Mouse (Mus musculus) urinary bladder, postnatal 14 days (tissue): ENCODE results near the gene Gdf5.
A peak's percentile ranks its signal among the peaks of the same experiment; 100 is the strongest.
"Not testable (repeated sequence)": the region's sequence is repeated elsewhere in the genome, so short reads cannot be mapped to it uniquely, and the experiment has no call there.

ENCODE experiments used
- DNase-seq: peaks from one replicate; pipeline ENCODE4 v3.0.0; 2021; ENCODE audit warnings: low spot score

Gene Gdf5

GRCm38 (mm10) chr2:155940681-155941080 is 4.5 kb downstream of the Gdf5 start, which contains the start of gene Gm15557:
Gene Gm15557, plus strand, starts transcription at chr2:155940728.
- no peak for DNase-seq

GRCm38 (mm10) chr2:155939897-155940529 is 5.2 kb downstream of the Gdf5 start:
- no peak for DNase-seq

DNA sequence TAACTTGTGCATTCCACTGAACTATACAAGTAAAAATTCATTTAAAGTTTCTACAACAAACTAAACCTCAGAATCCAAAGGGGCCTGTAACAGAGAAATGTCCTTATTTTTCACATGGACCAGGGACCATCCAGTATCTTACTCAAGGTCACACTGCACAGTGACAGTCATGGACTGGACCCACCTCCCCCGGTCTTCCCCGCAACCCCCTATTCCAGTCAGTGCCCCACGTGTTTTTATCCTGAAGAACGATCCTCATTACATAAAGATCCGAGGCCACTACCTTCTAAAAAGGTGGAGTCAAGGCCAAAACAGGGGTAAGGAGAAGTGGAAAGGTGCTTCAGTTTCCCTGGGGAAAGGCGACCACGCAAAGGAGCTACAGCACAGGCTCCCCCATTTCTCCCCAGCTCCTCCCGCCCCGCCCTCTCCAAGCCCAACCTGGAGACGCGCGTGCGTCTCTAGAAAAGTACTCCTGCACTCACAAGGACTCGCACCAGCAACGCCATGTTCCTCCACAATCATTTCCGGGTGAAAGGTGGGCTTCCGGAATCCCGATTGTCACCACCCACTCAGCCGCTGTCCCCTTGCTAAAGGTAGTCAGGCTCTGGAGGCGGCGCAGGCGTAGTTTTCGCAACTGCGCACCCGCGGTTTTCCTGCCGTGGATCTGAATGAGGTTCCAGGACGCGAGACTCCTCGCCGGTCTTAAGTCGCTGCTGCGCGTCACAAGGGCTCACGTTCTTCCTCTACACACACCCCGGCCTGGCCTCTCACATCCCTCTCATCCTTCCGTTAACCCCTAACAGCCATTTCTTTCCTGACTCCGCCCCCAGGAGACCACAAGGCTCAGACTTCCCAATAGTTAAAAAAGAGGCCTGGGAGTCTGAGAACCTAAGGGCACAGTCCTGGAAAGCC is 15.4 kb downstream of the Gdf5 start, which contains the start of gene Uqcc1:
Gene Uqcc1 (minus strand): TSS at position 780 of the 912 bp plus-strand sequence.
- DNase-seq, result peak; percentile 93

- no peak for DNase-seq
Observed at GRCm38 (mm10) chr2:155928711-155929345, 16.3 kb downstream of the Gdf5 start.

DNA sequence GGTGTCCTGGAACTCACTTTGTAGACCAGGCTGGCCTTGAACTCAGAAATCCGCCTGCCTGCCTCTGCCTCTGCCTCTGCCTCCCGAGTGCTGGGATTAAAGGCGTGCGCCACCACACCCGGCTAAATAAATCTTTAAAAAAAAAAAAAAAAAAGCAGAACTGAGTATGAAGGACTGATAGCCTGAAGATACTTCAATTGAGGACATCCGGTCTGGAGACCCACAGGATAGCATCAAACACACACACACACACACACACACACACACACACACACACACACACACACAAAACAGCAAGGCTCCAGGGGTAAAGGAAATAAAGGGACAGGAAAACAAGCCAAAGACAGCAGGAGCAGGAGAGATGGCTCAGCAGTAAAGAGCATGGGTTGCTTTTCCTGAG is 20.0 kb downstream of the Gdf5 start:
- not testable (repeated sequence) for DNase-seq

- no peak for DNase-seq
Observed at GRCm38 (mm10) chr2:155923143-155923542, 22.0 kb downstream of the Gdf5 start.

- DNase-seq, result no peak
Observed at GRCm38 (mm10) chr2:155914684-155915083, 30.5 kb downstream of the Gdf5 start.

GRCm38 (mm10) chr2:155903632-155904008 is 41.5 kb downstream of the Gdf5 start:
- no peak for DNase-seq

GRCm38 (mm10) chr2:155902989-155903631 is 42.1 kb downstream of the Gdf5 start:
- DNase-seq, result no peak

DNA sequence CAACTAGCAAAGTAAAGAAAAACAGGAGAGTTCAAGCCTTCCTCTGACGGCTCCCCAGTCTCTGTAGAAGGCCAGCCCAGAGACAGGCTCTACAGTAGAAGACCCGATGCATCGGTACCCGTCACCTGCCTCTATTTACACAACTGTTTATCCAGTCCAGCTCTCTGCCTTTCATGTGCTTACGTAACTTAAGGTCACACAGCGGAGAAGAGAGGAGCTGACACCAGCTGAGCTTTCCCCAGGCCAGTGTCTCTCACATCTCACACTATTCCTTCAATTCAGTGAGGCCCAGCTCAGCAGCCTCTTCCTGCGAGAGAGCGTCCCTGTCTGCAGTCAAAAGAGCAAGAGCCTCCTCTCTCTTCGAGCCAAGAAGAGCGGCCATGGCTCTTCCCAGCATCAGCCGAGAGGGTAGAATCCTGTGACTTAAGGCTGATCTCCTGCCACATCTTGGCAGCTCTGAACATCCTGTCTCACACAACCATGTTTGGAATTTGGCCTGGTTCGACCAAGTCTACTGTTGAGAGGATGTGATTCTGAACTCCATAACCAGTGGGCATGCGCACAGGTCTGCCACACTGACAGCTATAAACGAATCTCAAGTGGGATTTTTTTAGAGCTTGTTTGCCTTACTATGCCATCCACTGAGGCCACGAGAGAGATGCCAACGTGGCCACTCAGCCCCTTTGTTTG is 50.0 kb downstream of the Gdf5 start:
- DNase-seq, result peak; percentile 27

DNA sequence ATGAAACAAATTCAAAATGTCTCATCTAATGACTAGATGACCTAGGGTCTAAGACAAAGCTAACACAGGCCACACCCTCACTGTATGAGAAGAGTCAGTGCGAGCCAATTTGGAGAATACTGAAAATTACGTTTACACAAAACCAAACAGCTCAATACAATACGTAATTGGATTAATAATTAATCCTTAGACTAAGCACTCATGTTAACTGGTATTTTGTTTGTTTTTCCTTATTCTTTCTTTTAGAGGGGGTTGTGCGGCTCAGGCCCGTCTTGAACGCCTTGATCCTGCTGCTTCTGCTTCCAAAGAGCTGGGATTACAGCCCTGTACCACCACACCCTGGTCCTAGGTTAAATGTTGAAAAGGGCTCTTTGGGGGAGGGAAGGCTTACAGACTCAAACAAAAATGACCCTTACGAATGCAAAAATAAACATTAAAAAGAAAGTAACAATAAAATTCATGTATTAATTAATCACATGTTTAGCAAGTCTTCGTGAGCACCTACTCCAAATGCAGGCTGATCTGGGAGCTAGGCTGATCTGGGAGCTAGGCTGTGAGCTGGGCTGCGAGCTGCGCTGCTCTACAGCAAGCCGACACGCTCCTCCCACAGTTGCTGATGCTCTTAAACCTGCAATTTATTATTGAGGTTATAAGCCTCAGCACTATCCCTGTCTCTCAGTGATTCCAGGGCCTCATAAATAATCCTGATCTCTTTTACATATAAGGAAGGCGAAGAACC is 50.7 kb downstream of the Gdf5 start:
- DNase-seq, result no peak
